Mouse (Mus musculus): ENCODE results near the gene Ttc34.

Gene Ttc34

DNA sequence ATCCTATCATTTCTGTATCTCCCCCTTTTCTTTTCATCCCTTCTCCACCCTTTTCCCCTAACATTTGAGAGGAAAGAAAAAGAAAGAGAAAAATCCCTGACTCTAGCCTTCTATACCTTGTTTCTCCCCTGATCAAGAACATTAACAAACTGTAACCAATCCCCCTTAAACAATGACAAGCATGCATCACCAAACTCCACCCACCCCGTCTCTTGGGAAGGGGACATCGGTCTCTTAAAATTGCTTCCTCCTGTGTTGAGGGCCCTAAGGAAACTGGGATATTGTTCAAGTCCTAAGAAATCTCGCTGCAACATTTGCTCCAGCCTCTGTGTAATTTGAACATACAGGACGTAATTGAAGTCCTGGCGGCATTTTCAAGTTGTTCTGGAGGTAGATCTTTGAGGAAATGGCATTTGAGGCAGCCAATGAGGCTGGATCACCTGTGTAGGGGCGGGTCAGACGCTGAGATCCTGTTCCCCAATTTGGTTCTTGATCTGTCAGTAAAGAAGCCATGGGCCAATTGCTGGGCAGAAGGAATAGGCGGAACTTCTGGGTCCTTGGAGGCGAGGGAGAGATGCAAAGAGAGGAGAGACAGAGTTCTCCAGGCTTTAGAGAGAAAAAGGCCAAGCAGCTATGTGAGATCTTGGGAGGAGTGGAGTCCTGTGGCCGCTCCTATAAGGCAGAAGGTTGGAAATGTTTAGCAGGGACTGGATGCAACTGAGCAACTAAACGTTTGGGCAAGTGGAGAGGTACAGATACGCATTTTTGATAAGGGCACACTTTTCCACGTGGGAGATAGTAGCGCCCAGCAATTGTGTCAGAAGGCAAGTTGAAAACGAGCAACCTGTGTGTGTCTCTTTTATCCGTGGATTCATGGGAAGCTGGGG lies 67.2 kb downstream of the Ttc34 start:
- TF ChIP-seq GATA4 (IDR thresholded peaks at IDR 0.05; ENCODE audit: insufficient replicate concordance, low read length) = no peak

DNA sequence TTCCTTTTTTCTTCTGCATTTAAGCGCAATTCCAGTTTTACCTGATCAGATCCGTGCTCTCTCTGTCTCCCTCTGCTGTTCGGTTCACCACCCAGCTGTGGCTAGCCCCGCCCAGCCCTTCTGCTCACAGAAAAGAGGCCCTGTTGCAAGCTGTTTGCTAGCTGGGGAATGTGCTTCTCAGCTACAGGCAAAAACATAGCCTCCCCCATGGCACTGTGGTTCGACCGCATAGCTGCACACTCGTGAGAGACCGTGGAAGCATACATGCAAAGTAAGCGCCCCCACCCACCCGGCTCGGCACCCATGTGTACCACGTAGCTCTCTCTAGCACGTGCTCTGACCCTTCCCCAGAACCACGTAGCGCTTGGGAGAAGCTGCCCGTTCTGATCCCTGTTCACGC lies 70.6 kb downstream of the Ttc34 start:
- no peak for TF ChIP-seq GATA4 (IDR thresholded peaks at IDR 0.05; ENCODE audit: insufficient replicate concordance, low read length)

DNA sequence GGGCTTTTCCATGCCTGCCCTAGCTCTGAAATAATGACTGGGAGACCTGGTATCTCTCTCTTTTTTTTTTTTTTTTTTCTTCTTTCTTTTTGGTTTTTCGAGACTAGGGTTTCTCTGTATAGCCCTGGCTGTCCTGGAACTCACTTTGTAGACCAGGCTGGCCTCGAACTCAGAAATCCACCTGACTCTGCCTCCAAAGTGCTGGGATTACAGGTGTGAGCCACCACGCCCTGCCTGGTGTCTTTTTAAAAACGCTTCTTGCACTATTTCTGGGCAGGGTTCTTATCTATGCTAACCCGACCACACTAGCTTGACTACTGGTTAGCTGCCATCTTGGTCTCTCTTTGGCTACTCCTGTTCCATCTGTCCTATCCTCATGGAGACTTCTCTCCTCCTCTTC lies 71.2 kb downstream of the Ttc34 start:
- TF ChIP-seq GATA4 (IDR thresholded peaks at IDR 0.05; ENCODE audit: insufficient replicate concordance, low read length) = no peak

DNA sequence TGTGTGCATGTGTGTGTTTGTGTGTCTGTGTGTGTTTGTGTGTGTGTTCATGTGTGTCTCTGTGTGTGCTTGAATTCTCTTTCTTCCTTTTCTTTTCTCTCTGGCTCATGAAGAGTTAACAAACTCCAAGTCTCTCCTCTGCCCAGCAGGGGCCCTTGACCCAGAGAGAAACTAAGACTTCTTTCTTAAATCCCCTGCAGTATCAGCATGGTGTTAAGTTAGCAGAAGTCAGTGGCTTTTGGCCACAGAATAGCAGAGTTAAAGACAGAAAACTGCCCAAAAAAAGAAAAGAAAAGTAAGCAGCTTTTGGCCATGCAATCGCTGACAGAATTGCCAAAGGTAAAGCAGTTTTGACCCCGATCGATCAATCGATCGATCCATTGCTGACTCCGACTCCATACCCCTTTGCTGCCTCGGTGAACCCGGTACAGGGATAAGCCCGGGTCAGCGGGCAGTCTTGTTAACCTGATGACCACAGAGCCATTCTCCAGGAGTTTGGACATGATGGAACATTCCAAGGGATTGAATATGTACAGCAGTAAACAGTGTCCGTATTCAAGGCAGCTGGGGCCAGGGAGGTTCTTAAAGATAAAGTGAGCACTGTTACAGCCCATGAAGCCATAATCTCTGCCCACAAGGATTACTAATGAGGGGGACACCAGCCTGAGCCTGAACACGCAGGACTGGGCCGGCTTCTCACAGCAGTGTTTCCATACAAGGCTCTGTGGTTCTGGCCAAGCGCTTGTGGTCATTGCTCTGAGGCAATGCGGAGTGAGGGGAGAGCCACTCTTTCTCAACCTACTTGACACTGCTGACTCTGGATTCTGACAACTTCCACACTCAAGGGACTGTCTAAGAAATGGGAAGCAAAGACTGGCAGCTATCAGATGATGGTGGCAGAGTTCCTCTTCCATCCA lies 73.6 kb downstream of the Ttc34 start:
- no peak for TF ChIP-seq GATA4 (IDR thresholded peaks at IDR 0.05; ENCODE audit: insufficient replicate concordance, low read length)

DNA sequence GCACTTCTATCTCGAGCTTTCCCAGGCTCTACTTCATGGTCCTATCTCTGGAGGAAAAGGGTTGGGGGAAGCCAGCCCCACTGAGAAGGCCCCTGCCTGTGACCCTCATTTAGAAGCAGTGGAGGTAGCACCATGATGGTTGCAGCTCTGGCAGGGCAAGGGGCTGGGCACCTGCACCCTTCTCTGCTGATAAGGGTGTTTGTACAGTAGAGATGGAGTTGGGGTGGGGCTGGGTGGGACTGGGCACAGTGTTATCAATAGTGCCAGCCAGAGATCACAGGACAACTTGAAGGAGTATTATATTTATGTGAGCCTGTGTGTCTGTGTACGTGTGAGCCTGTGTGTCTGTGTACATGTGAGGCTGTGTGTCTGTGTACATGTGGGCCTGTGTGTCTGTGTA lies 74.4 kb downstream of the Ttc34 start:
- no peak for TF ChIP-seq GATA4 (IDR thresholded peaks at IDR 0.05; ENCODE audit: insufficient replicate concordance, low read length)

DNA sequence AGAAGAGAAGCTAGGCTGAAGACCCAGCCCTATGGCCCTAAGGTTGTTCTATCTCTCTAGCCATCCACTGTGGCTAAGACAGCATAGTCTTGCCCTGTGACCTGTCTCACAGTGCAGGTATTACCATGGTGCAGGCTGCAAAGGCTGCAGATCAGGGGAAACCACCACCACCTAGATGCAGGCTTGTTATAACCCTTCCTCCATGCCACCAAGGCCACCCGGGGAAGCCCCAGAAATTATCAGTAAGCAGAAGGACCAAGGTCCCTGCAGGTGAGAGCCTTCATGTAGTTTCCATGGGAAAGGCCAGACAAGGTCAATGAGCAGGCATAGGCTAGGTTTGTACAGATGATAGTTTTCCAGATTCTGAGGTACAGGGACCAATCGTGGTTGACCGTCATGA lies 76.6 kb downstream of the Ttc34 start:
- TF ChIP-seq GATA4 (IDR thresholded peaks at IDR 0.05; ENCODE audit: insufficient replicate concordance, low read length) = no peak

DNA sequence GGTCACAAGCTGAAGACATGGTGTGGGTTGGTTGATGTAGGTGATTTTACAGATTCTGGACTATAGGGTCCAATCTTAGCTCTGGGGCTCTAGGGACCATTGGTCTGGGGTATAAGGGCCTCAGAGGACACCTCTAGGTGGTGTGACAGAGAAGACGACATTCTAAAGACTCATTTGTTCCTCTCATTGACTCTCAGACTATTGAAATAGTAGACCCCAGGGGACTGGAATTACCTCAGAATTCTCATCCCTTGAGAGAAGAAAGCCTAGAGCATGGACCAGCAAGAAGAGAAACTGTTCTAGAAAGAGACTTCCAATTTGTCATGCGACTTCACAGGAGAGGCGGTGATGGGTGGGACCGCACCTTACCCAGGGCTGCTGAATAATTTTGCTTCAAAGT lies 77.0 kb downstream of the Ttc34 start:
- TF ChIP-seq GATA4 (IDR thresholded peaks at IDR 0.05; ENCODE audit: insufficient replicate concordance, low read length) = no peak

DNA sequence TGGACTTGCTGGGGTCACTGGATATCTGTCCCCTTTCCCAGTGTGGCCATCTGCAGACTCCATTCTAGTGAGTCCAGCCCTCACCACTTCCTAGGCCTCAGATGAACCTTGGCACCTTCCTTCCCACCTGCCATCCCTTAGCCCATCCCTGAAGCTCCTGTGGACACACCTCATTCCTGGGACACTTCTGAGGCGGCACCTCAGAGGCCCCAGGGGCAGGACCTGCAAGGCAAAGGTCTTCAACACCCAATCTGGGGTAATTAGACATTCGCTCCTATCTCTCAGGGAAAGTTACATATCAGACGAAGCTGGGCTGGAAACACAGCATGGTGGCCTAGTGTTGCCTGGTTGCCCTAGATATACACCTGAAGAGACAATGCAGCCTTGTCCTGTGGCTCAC lies 77.4 kb downstream of the Ttc34 start:
- TF ChIP-seq GATA4 (IDR thresholded peaks at IDR 0.05; ENCODE audit: insufficient replicate concordance, low read length) = no peak

DNA sequence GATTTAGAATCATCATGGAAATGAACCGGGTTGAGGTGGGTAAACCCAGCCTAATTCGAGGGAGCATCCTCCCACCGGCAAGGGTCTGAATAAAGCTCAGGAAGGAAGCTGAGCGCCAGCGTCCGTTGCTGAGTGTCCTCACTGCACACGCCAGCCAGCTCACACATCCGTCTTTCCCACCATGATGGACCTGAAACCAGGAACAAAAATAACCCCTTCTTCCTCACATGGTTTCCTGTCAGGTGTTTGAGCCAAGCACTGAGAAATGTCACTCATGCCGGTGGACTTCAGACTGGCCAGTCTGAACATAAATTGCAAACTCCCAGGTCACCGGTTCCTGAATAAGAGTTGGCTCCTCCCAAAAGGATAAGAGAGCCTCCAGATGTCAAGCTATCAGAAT lies 78.0 kb downstream of the Ttc34 start:
- TF ChIP-seq GATA4 (IDR thresholded peaks at IDR 0.05; ENCODE audit: insufficient replicate concordance, low read length) = no peak

DNA sequence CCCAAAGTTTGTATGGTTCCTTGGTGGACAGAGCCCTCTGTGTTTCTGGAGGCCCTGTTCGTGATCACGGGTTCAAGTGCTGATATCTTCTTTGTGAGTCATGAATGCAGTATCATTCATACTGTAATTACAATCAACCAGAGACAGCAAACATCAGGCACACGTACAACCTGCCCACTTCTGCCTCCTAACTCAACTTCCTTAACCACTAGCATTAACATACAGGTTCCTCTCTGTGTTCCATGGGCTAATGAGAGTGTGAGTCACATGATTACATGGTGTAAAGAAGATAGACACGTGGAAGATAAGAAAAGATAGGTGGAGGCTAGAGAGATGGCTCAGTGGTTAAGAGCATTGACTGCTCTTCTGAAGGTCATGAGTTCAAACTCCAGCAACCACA lies 79.4 kb downstream of the Ttc34 start:
- TF ChIP-seq GATA4 (IDR thresholded peaks at IDR 0.05; ENCODE audit: insufficient replicate concordance, low read length) = no peak

Data from liver, adult (tissue).